Mouse (Mus musculus): ENCODE data around the gene Syne2. TPM values are rescaled to one million over a fixed set of nuclear protein-coding genes. Genes with fewer than 3 reads are reported as not detected.

The Syne2 gene
- polyA plus RNA-seq, 1 experiment = 28.9 TPM

DNA sequence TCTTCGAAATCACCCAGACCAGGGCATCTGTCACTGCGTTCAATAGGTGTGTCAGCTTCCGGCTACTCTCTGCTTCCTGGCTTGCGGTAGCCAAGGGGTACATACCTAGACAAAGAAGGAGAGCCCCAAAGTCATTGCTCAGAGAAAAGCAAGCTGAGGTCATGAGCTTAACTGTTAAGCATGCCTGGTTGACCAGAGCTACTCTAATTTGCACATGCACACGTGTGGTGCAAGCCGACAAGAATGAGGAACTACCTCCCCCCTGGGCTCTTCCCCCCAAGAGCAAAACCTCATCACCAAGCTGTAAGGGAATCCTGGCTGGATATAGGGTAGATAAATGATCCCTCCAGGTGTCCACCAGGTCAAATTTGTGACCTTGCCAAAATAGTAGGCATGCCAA, 305.3 kb downstream of the Syne2 start:
- Histone ChIP-seq H3K9ac (ENCODE audit: low read depth, poor library complexity, severe bottlenecking) (no peak overlapping the region), H3K27ac (ENCODE audit: insufficient read depth, low read length) (no peak overlapping the region), H3K9me3 (replicated peaks; ENCODE audit: control insufficient read depth, insufficient read depth, low read length, poor library complexity, severe bottlenecking) (no peaks in the 10 kb centered on the region), H3K4me3 (ENCODE audit: low read depth, low read length) (no peak overlapping the region), H3K36me3 (ENCODE audit: control insufficient read depth, insufficient read depth, low read length, poor library complexity, severe bottlenecking) (no peaks in the 10 kb centered on the region), H3K27me3 (ENCODE audit: control insufficient read depth, insufficient read depth, low read length, poor library complexity, severe bottlenecking) (no peaks in the 10 kb centered on the region), H3K4me1 (ENCODE audit: control insufficient read depth, insufficient read depth, low read length) (no peaks in the 10 kb centered on the region)
- no peak for TF ChIP-seq EP300 (IDR thresholded peaks at IDR 0.05; ENCODE audit: insufficient read depth, low read depth, low read length)
- TF ChIP-seq CTCF (IDR thresholded peaks at IDR 0.05; ENCODE audit: low read depth, low read length) = no peak
- no peak for TF ChIP-seq POLR2A (IDR thresholded peaks at IDR 0.05; ENCODE audit: insufficient read depth, low read length)

DNA sequence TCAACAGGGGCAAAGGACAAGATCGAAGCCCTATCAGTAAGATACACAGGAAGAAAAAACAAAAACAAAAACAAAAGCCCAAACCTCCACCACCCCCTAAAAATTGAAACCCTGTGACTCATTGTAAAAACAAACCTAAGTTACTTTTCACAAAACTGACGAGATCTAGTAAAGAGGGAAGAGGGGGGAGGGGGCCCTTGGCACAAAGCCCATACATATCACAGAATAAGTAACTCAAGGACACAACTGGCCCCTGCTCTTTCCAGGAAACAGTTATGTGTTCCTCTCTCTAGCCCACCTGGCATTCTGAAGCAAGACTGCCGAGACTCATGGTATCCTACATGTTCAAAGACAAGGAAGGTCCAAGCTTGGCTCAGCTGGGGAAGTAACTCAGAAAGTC, 310.4 kb downstream of the Syne2 start:
- Histone ChIP-seq H3K9ac (ENCODE audit: low read depth, poor library complexity, severe bottlenecking) (no peak overlapping the region), H3K27me3 (ENCODE audit: control insufficient read depth, insufficient read depth, low read length, poor library complexity, severe bottlenecking) (no peaks in the 10 kb centered on the region; the same call in 1 of the 2 replicates), H3K9me3 (replicated peaks; ENCODE audit: control insufficient read depth, insufficient read depth, low read length, poor library complexity, severe bottlenecking) (no peaks in the 10 kb centered on the region), H3K36me3 (ENCODE audit: control insufficient read depth, insufficient read depth, low read length, poor library complexity, severe bottlenecking) (no peaks in the 10 kb centered on the region), H3K4me3 (ENCODE audit: low read depth, low read length) (no peak overlapping the region), H3K4me1 (ENCODE audit: control insufficient read depth, insufficient read depth, low read length) (no peaks in the 10 kb centered on the region), H3K27ac (ENCODE audit: insufficient read depth, low read length) (no peak overlapping the region)
- TF ChIP-seq CTCF (IDR thresholded peaks at IDR 0.05; ENCODE audit: low read depth, low read length) (no peak), EP300 (IDR thresholded peaks at IDR 0.05; ENCODE audit: insufficient read depth, low read depth, low read length) (no peak), POLR2A (IDR thresholded peaks at IDR 0.05; ENCODE audit: insufficient read depth, low read length) (no peak)

DNA sequence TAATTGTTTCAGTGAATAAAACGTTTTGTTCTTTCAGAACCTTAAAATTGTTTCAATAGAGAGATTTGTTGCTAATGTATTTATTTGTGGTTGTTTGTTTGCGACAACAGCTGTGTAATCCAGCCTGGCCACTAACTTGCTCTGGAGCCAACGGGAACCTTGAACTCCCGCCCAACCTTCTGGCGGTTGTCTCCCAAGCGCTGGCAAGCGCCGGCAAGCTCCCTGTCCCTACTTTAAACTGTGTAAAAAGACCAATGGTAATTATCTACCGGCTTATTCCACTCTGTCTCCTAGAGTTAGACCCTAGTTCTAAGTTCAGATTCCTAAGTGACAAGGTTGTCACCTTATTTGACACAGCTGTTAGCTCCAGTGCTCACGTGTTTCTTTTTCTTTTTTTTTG, 310.9 kb downstream of the Syne2 start:
- Histone ChIP-seq H3K27me3 (ENCODE audit: control insufficient read depth, insufficient read depth, low read length, poor library complexity, severe bottlenecking) (no peaks in the 10 kb centered on the region; the same call in 1 of the 2 replicates), H3K4me1 (ENCODE audit: control insufficient read depth, insufficient read depth, low read length) (no peaks in the 10 kb centered on the region), H3K9me3 (replicated peaks; ENCODE audit: control insufficient read depth, insufficient read depth, low read length, poor library complexity, severe bottlenecking) (no peaks in the 10 kb centered on the region), H3K9ac (ENCODE audit: low read depth, poor library complexity, severe bottlenecking) (no peak overlapping the region), H3K27ac (ENCODE audit: insufficient read depth, low read length) (no peak overlapping the region), H3K4me3 (ENCODE audit: low read depth, low read length) (no peak overlapping the region), H3K36me3 (ENCODE audit: control insufficient read depth, insufficient read depth, low read length, poor library complexity, severe bottlenecking) (no peaks in the 10 kb centered on the region)
- TF ChIP-seq EP300 (IDR thresholded peaks at IDR 0.05; ENCODE audit: insufficient read depth, low read depth, low read length) (no peak), POLR2A (IDR thresholded peaks at IDR 0.05; ENCODE audit: insufficient read depth, low read length) (no peak), CTCF (IDR thresholded peaks at IDR 0.05; ENCODE audit: low read depth, low read length) (no peak)

DNA sequence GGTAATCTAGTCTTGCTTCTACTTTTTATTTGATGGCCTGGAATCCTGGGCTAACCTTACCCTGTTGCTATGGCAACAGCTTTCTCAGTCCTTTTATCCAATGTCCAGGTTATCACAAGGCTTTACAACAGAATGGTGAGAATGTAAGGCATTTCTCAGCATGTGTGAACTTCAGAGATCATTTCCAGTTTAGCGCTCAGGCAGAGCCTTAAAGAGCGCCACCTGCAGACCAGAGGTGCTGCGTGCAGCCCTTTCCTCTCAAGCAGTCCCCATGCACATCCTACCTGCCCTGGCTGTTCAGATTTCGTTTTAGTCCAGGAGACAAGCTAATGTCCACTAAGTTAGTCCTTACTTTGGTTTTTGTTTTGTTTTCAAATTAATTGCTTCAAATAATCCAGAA, 312.3 kb downstream of the Syne2 start:
- no peak overlapping the region for H3K4me3 ChIP-seq (ENCODE audit: low read depth, low read length)
- no peaks in the 10 kb centered on the region for H3K4me1 ChIP-seq (ENCODE audit: control insufficient read depth, insufficient read depth, low read length)
- no peak overlapping the region for H3K9ac ChIP-seq (ENCODE audit: low read depth, poor library complexity, severe bottlenecking)
- no peak overlapping the region for H3K27ac ChIP-seq (ENCODE audit: insufficient read depth, low read length)
- H3K9me3 ChIP-seq (replicated peaks; ENCODE audit: control insufficient read depth, insufficient read depth, low read length, poor library complexity, severe bottlenecking) = no peaks in the 10 kb centered on the region
- H3K36me3 ChIP-seq (ENCODE audit: control insufficient read depth, insufficient read depth, low read length, poor library complexity, severe bottlenecking) = no peaks in the 10 kb centered on the region
- no peak for TF ChIP-seq POLR2A (IDR thresholded peaks at IDR 0.05; ENCODE audit: insufficient read depth, low read length)
- peak; percentile 96 for TF ChIP-seq CTCF (IDR thresholded peaks at IDR 0.05; ENCODE audit: low read depth, low read length)
- H3K27me3 ChIP-seq (ENCODE audit: control insufficient read depth, insufficient read depth, low read length, poor library complexity, severe bottlenecking) = no peaks in the 10 kb centered on the region; the same call in 1 of the 2 replicates

DNA sequence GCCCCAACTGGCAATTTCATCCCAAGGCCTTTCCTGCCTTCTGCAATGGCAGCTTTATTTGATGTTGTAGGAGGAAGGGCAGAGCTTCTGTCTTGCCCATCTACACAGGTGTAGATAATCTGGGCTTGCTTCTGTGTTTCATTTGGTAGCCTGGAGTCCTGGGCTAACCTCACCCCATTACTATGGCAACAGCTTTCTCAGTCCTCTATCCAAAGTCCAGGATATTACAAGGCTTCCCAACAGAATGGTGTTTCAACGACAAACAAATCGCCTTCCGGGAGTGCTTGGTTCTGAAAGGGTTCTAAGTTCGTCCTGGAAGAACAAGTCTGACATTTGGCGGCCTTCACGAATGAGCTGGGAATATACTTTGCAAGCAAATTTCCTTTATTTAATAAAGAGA, 313.0 kb downstream of the Syne2 start:
- H3K36me3 ChIP-seq (ENCODE audit: control insufficient read depth, insufficient read depth, low read length, poor library complexity, severe bottlenecking) = no peaks in the 10 kb centered on the region
- H3K4me3 ChIP-seq (ENCODE audit: low read depth, low read length) = no peak overlapping the region
- no peak overlapping the region for H3K27ac ChIP-seq (ENCODE audit: insufficient read depth, low read length)
- no peak overlapping the region for H3K9ac ChIP-seq (ENCODE audit: low read depth, poor library complexity, severe bottlenecking)
- H3K27me3 ChIP-seq (ENCODE audit: control insufficient read depth, insufficient read depth, low read length, poor library complexity, severe bottlenecking) = no peaks in the 10 kb centered on the region; the same call in 1 of the 2 replicates
- no peak for TF ChIP-seq EP300 (IDR thresholded peaks at IDR 0.05; ENCODE audit: insufficient read depth, low read depth, low read length)
- no peak for TF ChIP-seq POLR2A (IDR thresholded peaks at IDR 0.05; ENCODE audit: insufficient read depth, low read length)
- no peak for TF ChIP-seq CTCF (IDR thresholded peaks at IDR 0.05; ENCODE audit: low read depth, low read length)
- H3K9me3 ChIP-seq (replicated peaks; ENCODE audit: control insufficient read depth, insufficient read depth, low read length, poor library complexity, severe bottlenecking) = no peaks in the 10 kb centered on the region
- no peaks in the 10 kb centered on the region for H3K4me1 ChIP-seq (ENCODE audit: control insufficient read depth, insufficient read depth, low read length)

DNA sequence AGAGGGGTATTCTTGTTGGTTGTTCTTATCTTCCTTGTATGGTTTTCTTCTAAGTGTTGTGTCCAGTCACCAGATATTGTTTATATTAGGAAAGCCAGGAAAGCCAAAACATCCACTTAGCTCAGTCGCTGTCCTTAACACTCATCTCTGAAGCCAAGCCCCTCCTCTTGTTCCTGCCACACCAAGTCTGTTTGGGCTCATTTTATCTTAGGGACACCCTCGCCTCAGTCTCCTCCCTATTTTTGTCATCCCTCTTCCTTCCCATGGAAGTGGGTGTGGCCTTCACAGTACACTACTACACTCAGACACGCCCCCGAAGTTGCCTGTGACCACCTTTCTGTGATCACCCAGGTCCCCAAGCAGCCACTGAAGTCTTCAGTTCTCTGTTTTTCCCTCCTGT, 314.7 kb downstream of the Syne2 start:
- no peak overlapping the region for H3K27ac ChIP-seq (ENCODE audit: insufficient read depth, low read length)
- no peaks in the 10 kb centered on the region; the same call in 1 of the 2 replicates for H3K27me3 ChIP-seq (ENCODE audit: control insufficient read depth, insufficient read depth, low read length, poor library complexity, severe bottlenecking)
- H3K9ac ChIP-seq (ENCODE audit: low read depth, poor library complexity, severe bottlenecking) = no peak overlapping the region
- H3K36me3 ChIP-seq (ENCODE audit: control insufficient read depth, insufficient read depth, low read length, poor library complexity, severe bottlenecking) = no peaks in the 10 kb centered on the region
- H3K9me3 ChIP-seq (replicated peaks; ENCODE audit: control insufficient read depth, insufficient read depth, low read length, poor library complexity, severe bottlenecking) = no peaks in the 10 kb centered on the region
- H3K4me3 ChIP-seq (ENCODE audit: low read depth, low read length) = no peak overlapping the region
- TF ChIP-seq CTCF (IDR thresholded peaks at IDR 0.05; ENCODE audit: low read depth, low read length) (no peak), POLR2A (IDR thresholded peaks at IDR 0.05; ENCODE audit: insufficient read depth, low read length) (no peak), EP300 (IDR thresholded peaks at IDR 0.05; ENCODE audit: insufficient read depth, low read depth, low read length) (no peak)
- no peaks in the 10 kb centered on the region for H3K4me1 ChIP-seq (ENCODE audit: control insufficient read depth, insufficient read depth, low read length)

Data from ES-Bruce4 (cell line).